Mouse (Mus musculus) embryonic facial prominence, embryonic 14.5 days (tissue): Measurements from ENCODE around the gene Mgat1. TPM values are rescaled to one million over a fixed set of nuclear protein-coding genes. Genes with fewer than 3 reads are reported as not detected.

Experiments used
- ATAC-seq: fragments of 200-750 bp; cut with Nextera tagmentation; 2 replicates; pipeline ENCODE4 v1.8.0; 2017; ENCODE audit warnings: low read depth, moderate number of reproducible peaks, moderate TSS enrichment
- DNase-seq: peaks from one replicate; pipeline ENCODE4 v3.0.0-alpha.2; 2015; ENCODE audit warnings: low spot score
- H3K27ac ChIP-seq: fragments of 300-500 bp; sonication (generic); replicated peaks from 2 replicates; pipeline ENCODE4 v1.5.1; 2014; ENCODE audit warnings: low read depth, mild to moderate bottlenecking, low read length, moderate library complexity
- H3K27me3 ChIP-seq: fragments of 300-500 bp; sonication (generic); replicated peaks from 2 replicates; pipeline ENCODE4 v1.6.1; 2014; ENCODE audit warnings: low read length; ENCODE audit not compliant: control insufficient read depth, insufficient read depth
- H3K36me3 ChIP-seq: fragments of 300-500 bp; sonication (generic); 2 replicates; pipeline ENCODE4 v1.6.1; 2014; ENCODE audit warnings: low read length, mixed read lengths; ENCODE audit not compliant: control insufficient read depth, insufficient read depth
- H3K4me1 ChIP-seq: fragments of 300-500 bp; sonication (generic); 2 replicates; pipeline ENCODE4 v1.6.1; 2014; ENCODE audit warnings: antibody characterized with exemption, low read length; ENCODE audit not compliant: control insufficient read depth, insufficient read depth
- H3K4me2 ChIP-seq: fragments of 300-500 bp; sonication (generic); 2 replicates; pipeline ENCODE4 v1.6.1; 2014; ENCODE audit warnings: low read depth, mild to moderate bottlenecking, low read length, moderate library complexity, mixed read lengths
- H3K4me3 ChIP-seq: fragments of 300-500 bp; sonication (generic); 2 replicates; pipeline ENCODE4 v1.5.1; 2014; ENCODE audit warnings: low read depth, mild to moderate bottlenecking, low read length
- H3K9ac ChIP-seq: fragments of 300-500 bp; sonication (generic); 2 replicates; pipeline ENCODE4 v1.6.1; 2014; ENCODE audit warnings: low read depth, mild to moderate bottlenecking, low read length, moderate library complexity, mixed read lengths
- H3K9me3 ChIP-seq: fragments of 300-500 bp; sonication (generic); 2 replicates; pipeline ENCODE4 v1.6.1; 2016; ENCODE audit warnings: low read length; ENCODE audit not compliant: control insufficient read depth
- WGBS: fragments of 180-500 bp; shearing (Covaris S2); extraction: QIAGEN DNeasy Blood & Tissue Kit; methylation state at CpG from one replicate; pipeline ENCODE4 v1.1.7; 2014; 5-methylcytosine and 5-hydroxymethylcytosine counted together
- polyA plus RNA-seq: library from polyadenylated mRNA; unstranded; fragments of >200 nt; fragmentation: Nextera tagmentation; extraction: Ambion mirVana; gene quantifications from 2 replicates; pipeline ENCODE4 v1.2.1, GENCODE M21; 2014

Gene Mgat1
- polyA plus RNA-seq, 1 experiment from 2014 or later, result 67.3 TPM

- WGBS, result 68% methylated on average over 3 of the region's 3 CpGs
- Histone ChIP-seq H3K4me1 (no peaks in the 10 kb centered on the region), H3K27me3 (no peaks in the 10 kb centered on the region), H3K36me3 (no peaks in the 10 kb centered on the region), H3K27ac (no peak overlapping the region), H3K9ac (no peak overlapping the region), H3K4me3 (no peak overlapping the region), H3K4me2 (no peak overlapping the region), H3K9me3 (no peaks in the 10 kb centered on the region)
- no peak for ATAC-seq
- DNase-seq, result no peak
Measured at GRCm38 (mm10) chr11:49235459-49236207, 8.4 kb upstream of the Mgat1 start.

- ATAC-seq, result no peak
- Histone ChIP-seq H3K27ac (no peak overlapping the region), H3K4me1 (no peaks in the 10 kb centered on the region), H3K4me2 (no peak overlapping the region), H3K9ac (no peak overlapping the region), H3K4me3 (no peak overlapping the region), H3K27me3 (no peaks in the 10 kb centered on the region), H3K9me3 (no peaks in the 10 kb centered on the region), H3K36me3 (no peaks in the 10 kb centered on the region)
- no peak for DNase-seq
- WGBS, result 64% methylated on average over 1 of the region's 1 CpGs
Measured at GRCm38 (mm10) chr11:49236891-49237290, 7.1 kb upstream of the Mgat1 start.

- Histone ChIP-seq H3K4me1 (no peaks in the 10 kb centered on the region), H3K36me3 (no peaks in the 10 kb centered on the region), H3K27me3 (no peaks in the 10 kb centered on the region), H3K4me2 (no peak overlapping the region), H3K4me3 (no peak overlapping the region), H3K27ac (no peak overlapping the region), H3K9me3 (no peaks in the 10 kb centered on the region), H3K9ac (no peak overlapping the region)
- DNase-seq, result no peak
- 78% methylated on average over 2 of the region's 2 CpGs for WGBS
- no peak for ATAC-seq
Measured at GRCm38 (mm10) chr11:49237532-49237931, 6.5 kb upstream of the Mgat1 start.

DNA sequence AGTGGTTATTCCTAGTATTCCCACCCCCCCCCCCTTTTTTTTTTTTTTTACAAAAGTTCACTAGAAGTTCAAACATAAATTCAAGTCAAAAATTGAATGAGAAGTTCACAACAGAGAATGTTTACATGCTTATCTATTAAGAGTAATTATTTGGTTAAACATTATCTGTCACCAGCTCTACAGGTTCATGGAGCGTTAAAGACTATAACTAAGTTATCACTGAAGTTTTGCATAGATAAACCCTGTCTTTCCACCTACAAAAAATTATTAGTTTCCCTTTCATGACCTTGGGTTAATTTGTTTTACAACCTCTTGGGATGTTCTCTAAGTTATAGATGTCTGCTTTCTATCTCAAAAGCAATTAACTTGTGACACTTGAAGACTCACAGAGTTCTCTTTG, 3.7 kb upstream of the Mgat1 start:
- Histone ChIP-seq H3K4me1 (peaks cover 7% of the 10 kb centered on the region), H3K9ac (no peak overlapping the region), H3K4me3 (no peak overlapping the region), H3K27me3 (no peaks in the 10 kb centered on the region), H3K4me2 (no peak overlapping the region), H3K36me3 (no peaks in the 10 kb centered on the region), H3K9me3 (no peaks in the 10 kb centered on the region), H3K27ac (no peak overlapping the region)
- WGBS, result 90% methylated on average over 1 of the region's 1 CpGs
- no peak for DNase-seq
- ATAC-seq, result no peak

GRCm38 (mm10) chr11:49240874-49241273, 3.1 kb upstream of the Mgat1 start:
- no peak for DNase-seq
- Histone ChIP-seq H3K4me1 (peaks cover 10% of the 10 kb centered on the region), H3K27me3 (no peaks in the 10 kb centered on the region), H3K9ac (no peak overlapping the region), H3K9me3 (no peaks in the 10 kb centered on the region), H3K36me3 (no peaks in the 10 kb centered on the region), H3K4me3 (no peak overlapping the region), H3K27ac (no peak overlapping the region), H3K4me2 (no peak overlapping the region)
- no peak for ATAC-seq
- 79% methylated on average over 4 of the region's 4 CpGs for WGBS

GRCm38 (mm10) chr11:49241471-49241870, 2.5 kb upstream of the Mgat1 start:
- no peaks in the 10 kb centered on the region for H3K27me3 ChIP-seq
- H3K9ac ChIP-seq, result no peak overlapping the region
- no peaks in the 10 kb centered on the region for H3K36me3 ChIP-seq
- H3K4me3 ChIP-seq, result no peak overlapping the region
- DNase-seq, result no peak
- 33% methylated on average over 1 of the region's 1 CpGs for WGBS
- no peak overlapping the region for H3K4me2 ChIP-seq
- no peak overlapping the region for H3K27ac ChIP-seq
- H3K4me1 ChIP-seq, result peaks cover 10% of the 10 kb centered on the region
- ATAC-seq, result no peak
- no peaks in the 10 kb centered on the region for H3K9me3 ChIP-seq

DNA sequence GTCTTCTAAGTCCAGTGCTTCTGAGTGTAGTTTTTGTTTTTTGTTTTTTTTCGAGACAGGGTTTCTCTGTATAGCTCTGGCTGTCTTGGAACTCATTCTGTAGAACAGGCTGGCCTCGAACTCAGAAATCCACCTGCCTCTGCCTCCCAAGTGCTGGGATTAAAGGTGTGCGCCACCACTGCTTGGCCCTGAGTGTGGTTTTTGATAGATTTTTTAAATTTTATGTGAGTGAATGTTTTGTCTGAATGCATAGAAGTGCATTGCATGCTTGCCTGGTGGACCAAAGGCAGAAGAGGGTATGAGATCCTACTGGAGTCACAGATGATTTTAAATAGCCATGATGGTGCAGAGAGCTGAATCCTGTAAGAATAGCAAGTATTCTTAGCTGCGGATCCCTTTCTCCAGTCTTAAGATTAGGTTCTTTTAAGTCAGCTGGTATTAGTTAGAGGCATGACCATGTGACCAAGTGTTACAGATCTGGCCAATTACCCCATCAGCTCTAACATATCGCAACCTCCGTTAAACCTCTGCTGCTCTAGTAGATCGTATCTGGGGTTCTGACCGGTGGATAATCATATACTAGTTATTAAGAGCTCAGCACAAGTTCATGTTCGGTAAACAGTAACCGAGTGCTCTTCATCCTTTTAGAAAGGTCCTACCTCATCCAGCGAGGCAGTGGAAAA, 906 bp upstream of the Mgat1 start:
- ATAC-seq, result no peak
- Histone ChIP-seq H3K4me3 (peak overlapping the region; percentile 47), H3K4me2 (peak overlapping the region; percentile 58), H3K9me3 (no peaks in the 10 kb centered on the region), H3K4me1 (peaks cover 20% of the 10 kb centered on the region), H3K27ac (peak overlapping the region; percentile 94), H3K9ac (peak overlapping the region; percentile 69), H3K36me3 (no peaks in the 10 kb centered on the region), H3K27me3 (no peaks in the 10 kb centered on the region)
- peak; percentile 69 for DNase-seq
- WGBS, result 19% methylated on average over 11 of the region's 11 CpGs

GRCm38 (mm10) chr11:49244595-49244930, 572 bp downstream of the Mgat1 start:
- Histone ChIP-seq H3K4me3 (peak overlapping the region; percentile 47), H3K27ac (peak overlapping the region; percentile 94), H3K9me3 (no peaks in the 10 kb centered on the region), H3K4me2 (peak overlapping the region; percentile 58), H3K9ac (peak overlapping the region; percentile 69), H3K36me3 (no peaks in the 10 kb centered on the region), H3K27me3 (no peaks in the 10 kb centered on the region), H3K4me1 (peaks cover 33% of the 10 kb centered on the region)
- ATAC-seq (no peak), DNase-seq (no peak)
- WGBS, result 0% methylated on average over 4 of the region's 4 CpGs

DNA sequence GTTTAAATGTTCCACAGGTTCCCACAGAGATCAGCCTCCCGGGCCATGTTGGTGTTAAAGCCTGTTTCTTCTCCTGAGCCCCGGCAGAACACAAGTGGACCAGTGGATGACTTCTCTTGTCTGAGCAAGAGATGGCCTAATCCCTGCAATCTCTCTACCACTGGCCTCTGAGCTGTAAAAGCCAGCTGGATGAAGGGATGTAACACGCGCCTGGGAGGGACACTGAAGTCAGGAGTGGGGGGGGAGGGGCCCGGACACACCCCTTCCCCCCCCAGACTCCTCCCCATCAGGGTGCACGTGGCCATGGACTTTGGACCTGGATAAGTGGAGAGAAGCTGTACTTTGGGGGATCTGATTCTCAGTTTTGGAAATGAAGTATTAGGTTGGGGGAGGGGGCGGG, 1.2 kb downstream of the Mgat1 start:
- H3K4me2 ChIP-seq, result peak overlapping the region; percentile 58

More for the DNA sequence above, 1.2 kb downstream of the Mgat1 start:
- no peaks in the 10 kb centered on the region for H3K9me3 ChIP-seq
- no peaks in the 10 kb centered on the region for H3K36me3 ChIP-seq
- peaks cover 37% of the 10 kb centered on the region for H3K4me1 ChIP-seq
- peak overlapping the region; percentile 47 for H3K4me3 ChIP-seq
- WGBS, result 21% methylated on average over 7 of the region's 7 CpGs
- peak overlapping the region; percentile 27 for H3K9ac ChIP-seq
- no peaks in the 10 kb centered on the region for H3K27me3 ChIP-seq
- DNase-seq (no peak), ATAC-seq (no peak)
- peak overlapping the region; percentile 94 for H3K27ac ChIP-seq
